Mouse (Mus musculus): ENCODE results near the gene Gzmk. TPM values are rescaled to one million over a fixed set of nuclear protein-coding genes. Genes with fewer than 3 reads are reported as not detected.

The Gzmk gene
- polyA plus RNA-seq, 2 experiments: 0.25 TPM; not detected in 1

DNA sequence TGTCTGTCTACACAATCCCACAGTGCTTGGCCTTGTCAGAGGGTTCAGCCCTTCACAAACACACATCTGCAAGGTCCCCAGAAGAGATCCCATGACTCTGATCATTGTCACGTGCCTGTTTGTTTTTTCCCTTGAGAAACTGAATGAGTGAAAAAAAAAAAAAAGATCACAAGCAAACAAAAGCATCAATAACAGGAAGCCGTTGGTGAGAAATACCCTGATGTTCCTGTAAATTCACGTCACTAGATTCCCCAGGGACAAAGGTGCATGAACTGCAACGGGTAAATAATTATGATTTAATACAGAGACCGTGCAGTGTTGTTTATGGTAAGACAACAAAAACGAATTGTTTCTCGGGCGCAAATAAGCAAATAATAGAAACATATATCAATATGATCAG is 19.3 kb upstream of the Gzmk start:
- Histone ChIP-seq H3K4me1 (ENCODE audit: control insufficient read depth, insufficient read depth, low read length) (no peaks in the 10 kb centered on the region), H3K4me2 (replicated peaks; ENCODE audit: low read depth, low read length, severe bottlenecking) (no peak overlapping the region), H3K27me3 (ENCODE audit: control insufficient read depth, insufficient read depth, low read length) (no peaks in the 10 kb centered on the region), H3K36me3 (ENCODE audit: control insufficient read depth, insufficient read depth, low read length) (no peaks in the 10 kb centered on the region), H3K27ac (replicated peaks; ENCODE audit: low read depth, low read length) (no peak overlapping the region), H3K9ac (ENCODE audit: low read depth, low read length, severe bottlenecking) (no peak overlapping the region), H3K4me3 (replicated peaks; ENCODE audit: low read length) (no peak overlapping the region), H3K9me3 (ENCODE audit: control insufficient read depth, low read length) (no peaks in the 10 kb centered on the region)
- no peak for ATAC-seq (ENCODE audit: low FRiP score, low read depth)
- 79% methylated on average over 8 of the region's 8 CpGs for WGBS
- no peak for DNase-seq (ENCODE audit: low spot score)
- TF ChIP-seq POLR2A (IDR thresholded peaks at IDR 0.05; ENCODE audit: borderline replicate concordance, extremely low read depth, insufficient read depth, insufficient read length): no peak

DNA sequence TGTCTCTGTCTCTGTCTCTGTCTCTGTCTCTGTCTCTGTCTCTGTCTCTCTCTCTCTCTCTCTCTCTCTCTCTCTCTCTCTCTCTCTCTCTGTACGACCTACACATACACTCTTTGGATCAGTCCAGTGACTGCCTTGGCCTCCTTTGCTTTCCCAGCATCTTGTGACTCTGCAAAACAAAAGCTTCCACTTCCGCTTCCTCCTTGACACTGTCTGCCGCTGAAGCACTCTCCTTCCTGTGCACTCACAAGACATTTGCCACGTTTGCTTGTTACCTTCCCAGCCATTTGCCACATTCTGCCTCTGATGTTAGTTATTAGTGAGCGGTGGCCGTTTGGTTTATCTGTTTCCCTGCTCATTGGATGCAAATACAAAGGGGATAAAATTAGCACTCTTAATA is 16.4 kb upstream of the Gzmk start:
- Histone ChIP-seq H3K36me3 (ENCODE audit: control insufficient read depth, insufficient read depth, low read length) (no peaks in the 10 kb centered on the region), H3K4me3 (replicated peaks; ENCODE audit: low read length) (no peak overlapping the region), H3K4me1 (ENCODE audit: control insufficient read depth, insufficient read depth, low read length) (no peaks in the 10 kb centered on the region), H3K27ac (replicated peaks; ENCODE audit: low read depth, low read length) (no peak overlapping the region), H3K27me3 (ENCODE audit: control insufficient read depth, insufficient read depth, low read length) (no peaks in the 10 kb centered on the region), H3K4me2 (replicated peaks; ENCODE audit: low read depth, low read length, severe bottlenecking) (no peak overlapping the region), H3K9ac (ENCODE audit: low read depth, low read length, severe bottlenecking) (no peak overlapping the region), H3K9me3 (ENCODE audit: control insufficient read depth, low read length) (no peaks in the 10 kb centered on the region)
- TF ChIP-seq POLR2A (IDR thresholded peaks at IDR 0.05; ENCODE audit: borderline replicate concordance, extremely low read depth, insufficient read depth, insufficient read length): no peak
- DNase-seq (ENCODE audit: low spot score) (no peak), ATAC-seq (ENCODE audit: low FRiP score, low read depth) (no peak)
- WGBS: 47% methylated on average over 6 of the region's 6 CpGs

DNA sequence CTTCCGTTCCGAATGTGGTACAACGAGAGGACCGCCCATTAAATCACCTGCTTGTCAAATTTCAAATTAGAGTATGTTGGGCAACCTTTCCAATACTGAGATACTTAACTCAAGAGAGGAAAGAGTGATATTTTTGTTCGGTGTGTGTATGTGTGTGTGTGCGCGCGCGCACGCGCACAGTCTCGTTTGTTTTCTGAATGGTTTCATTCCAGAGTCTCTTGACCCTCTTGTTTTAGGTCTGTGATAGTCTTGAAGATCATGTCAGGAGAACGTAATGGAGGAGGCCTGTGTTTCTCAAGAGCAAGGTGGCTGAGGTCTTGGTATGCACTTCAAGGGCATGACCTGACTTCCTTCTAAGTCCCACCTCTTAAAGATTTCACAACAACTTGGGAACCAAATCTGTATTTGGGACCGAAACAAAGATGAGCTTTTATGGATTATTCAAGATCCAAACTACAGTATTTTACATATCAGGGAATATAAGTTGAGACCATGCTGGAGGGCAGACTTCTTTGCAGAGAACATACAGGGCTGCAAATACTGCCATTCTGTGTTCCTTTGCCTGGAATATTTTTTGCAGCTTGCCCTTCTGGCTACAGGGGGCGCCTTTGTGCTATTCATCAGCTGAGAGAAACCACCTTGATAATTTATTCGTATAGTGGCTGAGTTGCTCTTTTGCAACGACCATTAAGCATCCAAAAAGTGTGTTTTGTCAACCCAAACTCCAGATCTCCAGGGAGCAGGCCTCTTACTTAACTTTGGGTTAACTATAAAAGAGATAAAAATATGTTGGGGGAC is 2.2 kb upstream of the Gzmk start:
- DNase-seq (ENCODE audit: low spot score): no peak
- 86% methylated on average over 17 of the region's 17 CpGs for WGBS

DNA sequence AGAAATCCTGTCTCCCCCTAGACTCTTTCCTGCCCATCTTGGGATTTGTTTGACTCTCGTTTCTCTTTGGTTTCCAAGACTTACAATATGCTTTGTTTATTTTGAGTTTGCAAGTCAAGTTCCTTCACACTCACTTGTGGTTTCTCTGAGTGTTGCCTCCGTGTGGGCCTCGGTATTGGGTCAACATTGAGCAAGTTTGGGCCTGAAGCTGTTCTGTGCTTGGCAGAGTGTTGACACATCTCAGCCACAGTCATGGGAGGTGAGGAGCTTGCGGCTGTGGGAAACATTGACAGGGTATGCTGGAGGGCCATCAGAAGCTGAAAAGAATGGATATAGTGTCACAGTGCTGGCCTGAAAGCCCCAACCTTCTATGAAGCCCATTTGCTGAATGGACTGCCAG is 1.4 kb upstream of the Gzmk start:
- H3K4me2 ChIP-seq (replicated peaks; ENCODE audit: low read depth, low read length, severe bottlenecking): no peak overlapping the region
- H3K27ac ChIP-seq (replicated peaks; ENCODE audit: low read depth, low read length): no peak overlapping the region
- 77% methylated on average over 4 of the region's 4 CpGs for WGBS
- DNase-seq (ENCODE audit: low spot score): no peak
- no peak for TF ChIP-seq POLR2A (IDR thresholded peaks at IDR 0.05; ENCODE audit: borderline replicate concordance, extremely low read depth, insufficient read depth, insufficient read length)
- no peak overlapping the region for H3K9ac ChIP-seq (ENCODE audit: low read depth, low read length, severe bottlenecking)
- no peak for ATAC-seq (ENCODE audit: low FRiP score, low read depth)
- H3K27me3 ChIP-seq (ENCODE audit: control insufficient read depth, insufficient read depth, low read length): no peaks in the 10 kb centered on the region
- H3K4me3 ChIP-seq (replicated peaks; ENCODE audit: low read length): no peak overlapping the region
- no peaks in the 10 kb centered on the region for H3K4me1 ChIP-seq (ENCODE audit: control insufficient read depth, insufficient read depth, low read length)
- no peaks in the 10 kb centered on the region for H3K36me3 ChIP-seq (ENCODE audit: control insufficient read depth, insufficient read depth, low read length)
- no peaks in the 10 kb centered on the region for H3K9me3 ChIP-seq (ENCODE audit: control insufficient read depth, low read length)

More for the DNA sequence above, 2.2 kb upstream of the Gzmk start:
- Histone ChIP-seq H3K4me3 (replicated peaks; ENCODE audit: low read length) (no peak overlapping the region), H3K4me2 (replicated peaks; ENCODE audit: low read depth, low read length, severe bottlenecking) (no peak overlapping the region), H3K27me3 (ENCODE audit: control insufficient read depth, insufficient read depth, low read length) (no peaks in the 10 kb centered on the region), H3K27ac (replicated peaks; ENCODE audit: low read depth, low read length) (no peak overlapping the region), H3K9me3 (ENCODE audit: control insufficient read depth, low read length) (no peaks in the 10 kb centered on the region), H3K4me1 (ENCODE audit: control insufficient read depth, insufficient read depth, low read length) (no peaks in the 10 kb centered on the region), H3K36me3 (ENCODE audit: control insufficient read depth, insufficient read depth, low read length) (no peaks in the 10 kb centered on the region), H3K9ac (ENCODE audit: low read depth, low read length, severe bottlenecking) (no peak overlapping the region)
- ATAC-seq (ENCODE audit: low FRiP score, low read depth): no peak
- no peak for TF ChIP-seq POLR2A (IDR thresholded peaks at IDR 0.05; ENCODE audit: borderline replicate concordance, extremely low read depth, insufficient read depth, insufficient read length)

DNA sequence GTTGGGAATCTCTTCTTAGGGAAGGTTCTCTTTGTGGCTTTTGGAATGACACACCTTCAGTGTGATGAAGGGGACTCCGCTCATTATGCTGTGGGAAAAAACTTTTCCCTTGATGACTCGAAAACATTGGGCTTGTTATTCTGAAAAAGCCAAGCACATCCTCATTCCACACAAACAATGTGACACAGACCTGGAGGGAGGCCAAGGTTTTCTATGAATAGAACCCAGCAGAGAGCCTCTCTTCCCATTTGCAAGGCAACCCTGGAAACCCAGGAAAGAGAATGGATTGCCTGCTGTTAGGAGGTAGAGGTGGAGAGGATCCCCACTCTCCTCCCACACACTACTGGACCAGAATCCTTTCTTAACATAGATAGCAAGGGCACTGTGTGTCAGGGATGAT is 1.6 kb downstream of the Gzmk start:
- no peak for TF ChIP-seq POLR2A (IDR thresholded peaks at IDR 0.05; ENCODE audit: borderline replicate concordance, extremely low read depth, insufficient read depth, insufficient read length)
- no peak overlapping the region for H3K9ac ChIP-seq (ENCODE audit: low read depth, low read length, severe bottlenecking)
- no peak overlapping the region for H3K4me2 ChIP-seq (replicated peaks; ENCODE audit: low read depth, low read length, severe bottlenecking)
- H3K9me3 ChIP-seq (ENCODE audit: control insufficient read depth, low read length): no peaks in the 10 kb centered on the region
- ATAC-seq (ENCODE audit: low FRiP score, low read depth) (no peak), DNase-seq (ENCODE audit: low spot score) (peak; percentile 48)
- no peaks in the 10 kb centered on the region for H3K36me3 ChIP-seq (ENCODE audit: control insufficient read depth, insufficient read depth, low read length)
- no peak overlapping the region for H3K27ac ChIP-seq (replicated peaks; ENCODE audit: low read depth, low read length)
- no peaks in the 10 kb centered on the region for H3K27me3 ChIP-seq (ENCODE audit: control insufficient read depth, insufficient read depth, low read length)
- WGBS: 45% methylated on average over 2 of the region's 2 CpGs
- H3K4me3 ChIP-seq (replicated peaks; ENCODE audit: low read length): no peak overlapping the region
- H3K4me1 ChIP-seq (ENCODE audit: control insufficient read depth, insufficient read depth, low read length): no peaks in the 10 kb centered on the region
